In the genomic region with DNA sequence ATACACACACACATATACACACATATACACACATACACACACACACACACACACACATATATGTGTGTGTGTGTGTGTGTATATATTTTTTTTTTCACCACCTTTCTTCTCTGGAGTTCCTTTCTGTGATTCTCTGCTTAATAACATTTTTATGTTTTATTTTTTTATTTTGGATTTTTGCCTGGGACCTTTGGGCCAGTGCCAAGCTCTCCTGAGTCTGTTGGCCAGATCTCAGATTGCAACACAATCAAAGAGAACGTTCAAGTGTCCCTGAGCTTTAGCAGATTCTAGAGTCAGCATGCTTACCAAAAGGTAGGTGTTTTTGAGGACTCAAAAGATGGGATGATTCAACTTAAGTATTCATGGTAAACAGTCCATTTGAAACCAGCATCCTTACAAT, we compare ENCODE assay signal across 12 mouse cellular contexts.
"Had no signal": no experiment of that assay in that cellular context is flagged by ENCODE, and none has a peak within 500 bp of the region (broad histone marks: within the 10 kb centered on the region; RNA-seq: fewer than 3 reads in every experiment).

No protein-coding gene starts in this region.

- H3K9me3 ChIP-seq: liver, embryonic 15.5 days; midbrain, embryonic 13.5 days had no signal

- ATAC-seq: midbrain, embryonic 13.5 days had no signal

- H3K4me2 ChIP-seq: liver, embryonic 15.5 days; midbrain, embryonic 13.5 days had no signal

- H3K4me3 ChIP-seq: left cerebral cortex, adult 2 months; liver, embryonic 15.5 days; midbrain, embryonic 13.5 days had no signal

- H3K4me1 ChIP-seq: liver, embryonic 15.5 days; midbrain, embryonic 13.5 days had no signal

- DNase-seq: kidney, adult 18-20 months; kidney, postnatal 14 days; liver; lung, adult 2 months; lung, postnatal 14 days; right cerebral cortex, postnatal 4 days; spleen, adult 18-20 months; thymus, adult 18-20 months; thymus, postnatal 14 days had no signal

- H3K27ac ChIP-seq: left cerebral cortex, adult 2 months; liver, embryonic 15.5 days; midbrain, embryonic 13.5 days had no signal

- H3K9ac ChIP-seq: liver, embryonic 15.5 days; midbrain, embryonic 13.5 days had no signal

- H3K27me3 ChIP-seq: liver, embryonic 15.5 days; midbrain, embryonic 13.5 days had no signal

- H3K36me3 ChIP-seq: liver, embryonic 15.5 days; midbrain, embryonic 13.5 days had no signal
